Mouse (Mus musculus): ENCODE measurements around the gene Acot6. TPM values are rescaled to one million over a fixed set of nuclear protein-coding genes. Genes with fewer than 3 reads are reported as not detected.
A peak's percentile ranks its signal among the peaks of the same experiment; 100 is the strongest.

Gene Acot6
- polyA plus RNA-seq, 1 experiment from 2014 or later = 1.2 TPM

- no peak for ATAC-seq
- WGBS = 68% methylated on average over 4 of the region's 4 CpGs
- Histone ChIP-seq H3K27me3 (ENCODE audit: control insufficient read depth, insufficient read depth, low read depth, low read length) (no peaks in the 10 kb centered on the region), H3K4me3 (ENCODE audit: low read depth, low read length) (no peak overlapping the region), H3K4me1 (ENCODE audit: control insufficient read depth, insufficient read depth, low read length) (no peaks in the 10 kb centered on the region), H3K27ac (ENCODE audit: low read length) (no peak overlapping the region), H3K36me3 (ENCODE audit: control insufficient read depth, insufficient read depth, low read length) (peaks cover 6% of the 10 kb centered on the region; the same call in 1 of the 2 replicates), H3K4me2 (ENCODE audit: low read length) (no peak overlapping the region), H3K9me3 (replicated peaks; ENCODE audit: control insufficient read depth, low read length, poor library complexity, severe bottlenecking) (no peaks in the 10 kb centered on the region), H3K9ac (ENCODE audit: low read depth, low read length) (no peak overlapping the region)
Observed at GRCm38 (mm10) chr12:84140135-84140534, 39.7 kb downstream of the Acot6 start.

DNA sequence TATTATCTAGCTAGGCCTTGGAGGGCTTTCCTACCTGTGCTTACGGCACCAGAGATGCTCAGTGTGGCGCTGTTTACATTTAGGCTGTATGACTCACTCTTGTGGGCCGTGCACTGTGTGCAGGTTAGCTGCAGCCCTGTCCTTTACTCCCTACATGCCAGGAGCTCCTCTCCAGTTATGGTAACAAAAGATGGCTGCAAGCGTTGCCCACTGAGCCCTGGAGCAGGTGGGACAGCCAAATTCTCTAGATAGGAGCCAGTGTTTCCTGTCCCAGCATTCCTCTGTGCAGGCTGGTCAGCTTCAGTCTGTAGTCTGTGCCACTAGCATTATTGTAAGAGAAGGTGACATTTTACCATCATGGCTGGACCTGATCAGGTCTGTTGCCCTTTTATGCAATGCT is 40.8 kb downstream of the Acot6 start:
- Histone ChIP-seq H3K4me3 (ENCODE audit: low read depth, low read length) (no peak overlapping the region), H3K27me3 (ENCODE audit: control insufficient read depth, insufficient read depth, low read depth, low read length) (no peaks in the 10 kb centered on the region), H3K9me3 (replicated peaks; ENCODE audit: control insufficient read depth, low read length, poor library complexity, severe bottlenecking) (no peaks in the 10 kb centered on the region), H3K36me3 (ENCODE audit: control insufficient read depth, insufficient read depth, low read length) (peaks cover under 1% of the 10 kb centered on the region; the same call in 1 of the 2 replicates), H3K27ac (ENCODE audit: low read length) (no peak overlapping the region), H3K4me2 (ENCODE audit: low read length) (no peak overlapping the region), H3K9ac (ENCODE audit: low read depth, low read length) (no peak overlapping the region), H3K4me1 (ENCODE audit: control insufficient read depth, insufficient read depth, low read length) (no peaks in the 10 kb centered on the region)
- 87% methylated on average over 4 of the region's 4 CpGs for WGBS
- ATAC-seq = no peak

DNA sequence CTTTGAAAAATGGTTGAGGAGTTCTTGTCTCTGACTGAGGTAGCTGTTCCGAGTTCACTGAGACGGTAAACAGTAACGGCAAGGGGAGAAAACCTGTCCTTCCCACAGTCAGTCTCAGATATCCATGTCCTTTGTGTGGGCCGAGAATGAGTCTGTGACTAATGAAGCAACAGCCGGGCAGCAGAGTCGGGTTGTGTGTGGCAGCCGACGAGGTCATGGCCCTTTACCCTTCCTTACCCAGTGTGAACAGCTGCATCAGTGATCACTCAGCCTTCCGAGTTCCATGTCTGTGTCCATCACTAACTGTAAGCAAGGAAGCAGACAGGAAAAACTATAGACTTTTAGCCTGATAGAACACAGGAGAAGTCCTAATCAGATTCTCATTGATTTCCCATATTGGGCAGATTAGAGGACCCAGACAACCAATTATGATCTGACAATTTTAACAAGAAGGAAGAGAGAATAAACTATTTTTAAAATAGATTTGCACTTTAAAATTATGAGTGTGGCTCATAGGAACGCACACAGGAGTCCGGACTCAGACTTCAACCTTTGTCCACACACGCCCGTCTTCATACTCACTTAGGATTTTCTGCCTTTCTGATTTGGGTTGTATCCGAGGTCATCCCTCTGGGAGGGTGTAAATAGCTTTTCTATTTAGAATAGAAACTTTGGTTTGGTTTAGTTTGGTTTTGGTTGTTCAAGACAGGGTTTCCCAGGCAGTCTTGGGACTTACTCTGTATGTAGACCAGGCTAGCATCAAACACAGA is 42.0 kb downstream of the Acot6 start:
- 64% methylated on average over 14 of the region's 14 CpGs for WGBS
- H3K4me2 ChIP-seq (ENCODE audit: low read length) = no peak overlapping the region

DNA sequence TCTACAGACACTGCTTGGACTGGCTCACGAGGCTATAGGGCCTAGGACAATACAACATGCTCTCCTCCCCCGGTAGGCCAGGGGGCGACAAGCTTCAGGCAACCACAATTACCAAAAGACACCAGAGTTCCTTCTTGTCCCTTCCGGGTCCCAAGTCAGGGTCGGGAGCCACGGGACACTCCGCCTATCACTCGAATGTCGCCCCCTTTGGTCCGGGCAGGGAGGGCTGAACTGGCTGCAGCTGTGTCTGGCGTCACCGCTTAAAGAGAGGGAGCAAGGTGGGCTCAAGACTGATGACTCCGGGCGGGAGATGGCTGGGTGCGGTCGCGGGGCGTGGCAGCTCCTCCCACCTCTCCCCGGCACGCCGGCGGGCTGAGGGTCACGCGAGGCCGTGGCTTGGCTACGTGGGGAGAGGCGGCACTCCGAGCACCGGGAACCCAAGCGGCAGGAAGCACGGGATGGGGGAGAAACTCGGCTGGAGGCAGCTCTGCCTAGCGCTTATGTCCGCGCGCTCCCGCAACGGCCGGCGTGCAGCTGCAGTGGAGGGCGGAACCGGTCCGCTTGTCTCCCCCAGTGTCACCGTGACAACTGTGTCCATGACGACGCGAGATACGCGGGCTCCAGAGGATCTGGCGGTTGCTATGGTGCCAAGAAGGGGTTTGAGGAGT is 47.6 kb downstream of the Acot6 start, which contains the start of gene Pnma1:
TSS of gene Pnma1 (minus strand) at position 536 of the 668 bp plus-strand sequence.
- Histone ChIP-seq H3K9me3 (replicated peaks; ENCODE audit: control insufficient read depth, low read length, poor library complexity, severe bottlenecking) (no peaks in the 10 kb centered on the region), H3K27me3 (ENCODE audit: control insufficient read depth, insufficient read depth, low read depth, low read length) (no peaks in the 10 kb centered on the region), H3K36me3 (ENCODE audit: control insufficient read depth, insufficient read depth, low read length) (no peaks in the 10 kb centered on the region; the same call in 1 of the 2 replicates), H3K4me2 (ENCODE audit: low read length) (peak within 1 kb of the TSS; percentile 74), H3K4me3 (ENCODE audit: low read depth, low read length) (peak within 1 kb of the TSS; percentile 65), H3K27ac (ENCODE audit: low read length) (peak within 1 kb of the TSS; percentile 87), H3K9ac (ENCODE audit: low read depth, low read length) (peak within 1 kb of the TSS; percentile 79), H3K4me1 (ENCODE audit: control insufficient read depth, insufficient read depth, low read length) (peaks cover 14% of the 10 kb centered on the region)
- ATAC-seq = peak; percentile 96
- 0% methylated on average over 44 of the region's 50 CpGs for WGBS

More for the DNA sequence above, 42.0 kb downstream of the Acot6 start:
- no peak overlapping the region for H3K4me3 ChIP-seq (ENCODE audit: low read depth, low read length)
- H3K36me3 ChIP-seq (ENCODE audit: control insufficient read depth, insufficient read depth, low read length) = no peaks in the 10 kb centered on the region; the same call in 1 of the 2 replicates
- H3K27me3 ChIP-seq (ENCODE audit: control insufficient read depth, insufficient read depth, low read depth, low read length) = no peaks in the 10 kb centered on the region
- no peak for ATAC-seq
- no peaks in the 10 kb centered on the region for H3K9me3 ChIP-seq (replicated peaks; ENCODE audit: control insufficient read depth, low read length, poor library complexity, severe bottlenecking)
- no peak overlapping the region for H3K27ac ChIP-seq (ENCODE audit: low read length)
- H3K9ac ChIP-seq (ENCODE audit: low read depth, low read length) = no peak overlapping the region
- no peaks in the 10 kb centered on the region for H3K4me1 ChIP-seq (ENCODE audit: control insufficient read depth, insufficient read depth, low read length)

DNA sequence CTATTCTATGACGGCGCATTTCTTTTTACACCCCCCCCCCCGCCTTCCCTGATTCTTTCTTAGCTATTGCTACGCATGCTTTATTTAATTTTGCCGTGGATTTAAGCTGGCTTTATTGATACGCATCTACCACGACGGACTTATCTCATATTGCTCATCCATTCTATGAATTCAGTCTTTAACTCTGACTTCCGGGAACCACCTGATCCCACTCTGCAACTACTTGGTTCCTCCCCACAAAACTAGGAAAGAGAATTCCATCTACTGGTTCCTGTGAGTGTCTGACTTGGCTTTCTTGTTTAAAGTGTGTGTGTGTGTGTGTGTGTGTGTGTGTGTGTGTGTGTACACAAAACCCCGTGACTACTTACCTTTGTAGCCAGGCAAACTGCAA is 48.2 kb downstream of the Acot6 start:
- 3% methylated on average over 10 of the region's 10 CpGs for WGBS
- H3K27me3 ChIP-seq (ENCODE audit: control insufficient read depth, insufficient read depth, low read depth, low read length) = no peaks in the 10 kb centered on the region

GRCm38 (mm10) chr12:84149971-84150370 is 49.5 kb downstream of the Acot6 start:
- ATAC-seq = no peak
- no peaks in the 10 kb centered on the region for H3K27me3 ChIP-seq (ENCODE audit: control insufficient read depth, insufficient read depth, low read depth, low read length)
- H3K4me2 ChIP-seq (ENCODE audit: low read length) = peak overlapping the region; percentile 23; the same call in 1 of the 2 replicates
- H3K4me3 ChIP-seq (ENCODE audit: low read depth, low read length) = no peak overlapping the region
- no peaks in the 10 kb centered on the region for H3K9me3 ChIP-seq (replicated peaks; ENCODE audit: control insufficient read depth, low read length, poor library complexity, severe bottlenecking)
- WGBS = 41% methylated on average over 15 of the region's 15 CpGs
- H3K36me3 ChIP-seq (ENCODE audit: control insufficient read depth, insufficient read depth, low read length) = no peaks in the 10 kb centered on the region
- H3K27ac ChIP-seq (ENCODE audit: low read length) = no peak overlapping the region
- H3K9ac ChIP-seq (ENCODE audit: low read depth, low read length) = peak overlapping the region; percentile 39; the same call in 1 of the 2 replicates
- peaks cover 14% of the 10 kb centered on the region for H3K4me1 ChIP-seq (ENCODE audit: control insufficient read depth, insufficient read depth, low read length)

More for the DNA sequence above, 48.2 kb downstream of the Acot6 start:
- Histone ChIP-seq H3K4me3 (ENCODE audit: low read depth, low read length) (peak overlapping the region; percentile 65), H3K27ac (ENCODE audit: low read length) (peak overlapping the region; percentile 87), H3K9ac (ENCODE audit: low read depth, low read length) (peak overlapping the region; percentile 79), H3K9me3 (replicated peaks; ENCODE audit: control insufficient read depth, low read length, poor library complexity, severe bottlenecking) (no peaks in the 10 kb centered on the region), H3K4me1 (ENCODE audit: control insufficient read depth, insufficient read depth, low read length) (peaks cover 14% of the 10 kb centered on the region), H3K4me2 (ENCODE audit: low read length) (peak overlapping the region; percentile 74), H3K36me3 (ENCODE audit: control insufficient read depth, insufficient read depth, low read length) (no peaks in the 10 kb centered on the region; the same call in 1 of the 2 replicates)
- no peak; the same call in 1 of the 2 replicates for ATAC-seq

DNA sequence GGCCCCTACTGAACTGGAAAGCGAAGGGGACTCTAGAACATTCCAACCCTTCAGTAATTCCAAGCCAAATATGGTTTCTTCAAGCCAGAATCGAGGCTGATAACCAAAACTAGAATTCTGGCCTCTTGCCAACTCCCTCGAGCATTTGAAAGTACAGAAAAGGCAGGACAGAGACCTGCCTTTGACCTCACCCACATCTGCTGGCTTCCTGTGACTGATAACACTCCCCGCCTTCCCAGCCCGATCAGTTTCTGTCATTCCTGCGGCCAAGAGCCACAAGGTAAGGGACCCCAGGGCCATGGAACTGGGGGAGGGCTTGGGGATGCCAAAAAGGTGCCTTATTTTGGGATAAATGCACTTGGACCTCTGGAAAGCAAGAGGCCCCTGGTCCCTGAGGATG is 50.5 kb downstream of the Acot6 start:
- 65% methylated on average over 6 of the region's 6 CpGs for WGBS
- H3K27me3 ChIP-seq (ENCODE audit: control insufficient read depth, insufficient read depth, low read depth, low read length) = no peaks in the 10 kb centered on the region

GRCm38 (mm10) chr12:84151911-84152310 is 51.5 kb downstream of the Acot6 start:
- H3K4me3 ChIP-seq (ENCODE audit: low read depth, low read length) = no peak overlapping the region
- ATAC-seq = no peak
- no peaks in the 10 kb centered on the region for H3K27me3 ChIP-seq (ENCODE audit: control insufficient read depth, insufficient read depth, low read depth, low read length)
- peaks cover 14% of the 10 kb centered on the region for H3K4me1 ChIP-seq (ENCODE audit: control insufficient read depth, insufficient read depth, low read length)
- H3K4me2 ChIP-seq (ENCODE audit: low read length) = no peak overlapping the region
- 83% methylated on average over 10 of the region's 10 CpGs for WGBS
- H3K9me3 ChIP-seq (replicated peaks; ENCODE audit: control insufficient read depth, low read length, poor library complexity, severe bottlenecking) = no peaks in the 10 kb centered on the region
- 0 out of 2 replicates have a peak, but pooled peaks cover 2% of the 10 kb centered on the region for H3K36me3 ChIP-seq (ENCODE audit: control insufficient read depth, insufficient read depth, low read length)
- H3K9ac ChIP-seq (ENCODE audit: low read depth, low read length) = no peak overlapping the region
- no peak overlapping the region for H3K27ac ChIP-seq (ENCODE audit: low read length)

More for the DNA sequence above, 50.5 kb downstream of the Acot6 start:
- 0 out of 2 replicates have a peak, but pooled peaks cover 2% of the 10 kb centered on the region for H3K36me3 ChIP-seq (ENCODE audit: control insufficient read depth, insufficient read depth, low read length)
- no peak for ATAC-seq
- peaks cover 14% of the 10 kb centered on the region for H3K4me1 ChIP-seq (ENCODE audit: control insufficient read depth, insufficient read depth, low read length)
- H3K4me2 ChIP-seq (ENCODE audit: low read length) = no peak overlapping the region
- H3K9ac ChIP-seq (ENCODE audit: low read depth, low read length) = no peak overlapping the region
- no peak overlapping the region for H3K27ac ChIP-seq (ENCODE audit: low read length)
- no peak overlapping the region for H3K4me3 ChIP-seq (ENCODE audit: low read depth, low read length)
- H3K9me3 ChIP-seq (replicated peaks; ENCODE audit: control insufficient read depth, low read length, poor library complexity, severe bottlenecking) = no peaks in the 10 kb centered on the region

Data from midbrain, embryonic 16.5 days (tissue).